Mouse (Mus musculus) WW6 (cell line): ENCODE results near the gene Scd1.

Source experiments
- DNase-seq: peaks from one replicate; pipeline ENCODE4 v3.0.0-alpha.2; 2013; ENCODE audit warnings: low read depth, low spot score

Scd1 gene

GRCm38 (mm10) chr19:44365733-44366132 is 41.9 kb downstream of the Scd1 start:
- no peak for DNase-seq

- no peak for DNase-seq
Measured at GRCm38 (mm10) chr19:44364029-44364428, 43.6 kb downstream of the Scd1 start.

GRCm38 (mm10) chr19:44363529-44363928 is 44.1 kb downstream of the Scd1 start:
- peak; percentile 75 for DNase-seq

GRCm38 (mm10) chr19:44358700-44359099 is 49.0 kb downstream of the Scd1 start:
- DNase-seq = no peak

- DNase-seq = no peak
Measured at GRCm38 (mm10) chr19:44351756-44352155, 55.9 kb downstream of the Scd1 start.

GRCm38 (mm10) chr19:44349689-44350088 is 58.0 kb downstream of the Scd1 start:
- no peak for DNase-seq
